Mouse (Mus musculus) liver, adult 2 months (tissue): ENCODE measurements around the gene Stk36.

Source experiments
- CTCF ChIP-seq: fragments of 200-500 bp; IDR thresholded peaks from 2 replicates; pipeline ENCODE4 v1.5.1; 2011; ENCODE audit warnings: low read depth, low read length, control low read depth
- POLR2A ChIP-seq: fragments of 200-500 bp; IDR thresholded peaks from 2 replicates; pipeline ENCODE4 v1.6.1; 2011; ENCODE audit warnings: low read length, control low read depth; ENCODE audit not compliant: insufficient read depth; ENCODE audit errors: extremely low read depth

DNA sequence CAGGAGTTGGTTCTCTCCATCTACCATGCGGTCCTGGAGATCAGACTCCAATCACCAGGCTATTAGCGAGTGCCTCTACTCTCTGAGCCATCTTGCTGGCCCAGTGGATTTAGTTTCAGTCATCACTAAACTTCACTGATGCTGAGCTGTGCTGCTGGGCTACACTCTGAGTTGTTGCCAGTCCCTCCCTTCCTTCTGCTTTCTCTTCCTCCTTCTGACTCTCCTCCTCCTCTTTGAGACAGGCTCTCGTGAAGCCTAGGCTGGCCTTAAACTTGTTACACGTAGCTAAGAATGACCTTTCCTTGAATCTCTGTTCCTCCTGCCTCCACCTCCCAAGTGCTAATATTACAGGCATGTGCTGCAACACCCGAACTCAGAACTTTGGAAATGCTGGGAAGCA, 42.2 kb upstream of the Stk36 start:
- TF ChIP-seq CTCF = no peak
- no peak for TF ChIP-seq POLR2A
